Mouse (Mus musculus) common myeloid progenitor, adult 5-6 weeks (primary cell): ENCODE data around the gene Pex10. TPM values are rescaled to one million over a fixed set of nuclear protein-coding genes. Genes with fewer than 3 reads are reported as not detected.

ENCODE experiments used
- total RNA-seq: library from RNA; stranded (forward); fragments of 200-1000, 187-1606 nt; gene quantifications from 2 replicates; pipeline ENCODE4 v1.2.3, GENCODE M21; 2017

The Pex10 gene
- total RNA-seq, 1 experiment from 2014 or later, result 12.3 TPM

Other genes with a start within 250 kb of the Pex10 start
- not detected in 2 replicates for gene Ttc34, start 229.6 kb upstream of the Pex10 start, total RNA-seq
- gene Mmel1, start 197.4 kb upstream of the Pex10 start, total RNA-seq, result not detected in 2 replicates
- 0.87 TPM in 1 of 2 replicates, not detected in the other for gene Fam213b, start 167.9 kb upstream of the Pex10 start, total RNA-seq
- 45.4 and 71.6 TPM in 2 replicates for gene Tnfrsf14, start 138.5 kb upstream of the Pex10 start, total RNA-seq
- gene Hes5, start 106.1 kb upstream of the Pex10 start, total RNA-seq, result not detected in 2 replicates
- gene Pank4, start 102.9 kb upstream of the Pex10 start, total RNA-seq, result 15.0 and 35.5 TPM in 2 replicates
- gene Plch2, start 10.2 kb upstream of the Pex10 start, total RNA-seq, result not detected in 2 replicates
- gene Rer1, start 19.4 kb downstream of the Pex10 start, total RNA-seq, result 124 and 128 TPM in 2 replicates
- 2.6 and 10.3 TPM in 2 replicates for gene Morn1, start 19.6 kb downstream of the Pex10 start, total RNA-seq
- gene Ski, start 155.6 kb downstream of the Pex10 start, total RNA-seq, result 8.4 and 9.9 TPM in 2 replicates
- gene Faap20, start 182.8 kb downstream of the Pex10 start, total RNA-seq, result 25.5 and 25.9 TPM in 2 replicates